Mouse (Mus musculus) c-Kit-positive CD71-negative TER-119-negative erythroid progenitor cells, embryonic 14.5 days (primary cell): ENCODE data around the gene Smyd2.

Experiments used
- DNase-seq: peaks from one replicate; pipeline ENCODE4 v3.0.0-alpha.2; 2013; ENCODE audit warnings: low read depth

Gene Smyd2

DNA sequence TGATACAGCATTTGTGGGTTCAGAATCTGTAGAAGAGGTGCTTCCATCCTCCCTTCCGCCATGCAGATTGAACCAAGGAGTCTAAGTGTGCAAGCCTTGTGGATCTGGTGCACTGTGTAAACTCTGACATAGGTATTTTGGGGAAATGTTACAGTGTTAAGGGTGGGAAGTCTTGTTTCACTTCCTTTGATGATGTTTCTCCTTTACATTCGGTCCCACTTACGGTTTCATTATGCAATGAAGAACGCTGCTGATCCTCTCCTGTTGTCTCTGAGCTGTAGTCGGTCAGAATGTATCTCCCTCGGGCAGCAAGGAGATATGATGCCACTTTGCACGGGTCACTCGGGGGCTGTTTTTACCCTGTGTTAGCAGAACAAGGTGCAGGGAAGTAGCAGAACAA, 50.5 kb downstream of the Smyd2 start:
- no peak for DNase-seq

- no peak for DNase-seq
These were observed 51.6 kb downstream of the Smyd2 start for GRCm38 (mm10) chr1:189870539-189870938.

DNA sequence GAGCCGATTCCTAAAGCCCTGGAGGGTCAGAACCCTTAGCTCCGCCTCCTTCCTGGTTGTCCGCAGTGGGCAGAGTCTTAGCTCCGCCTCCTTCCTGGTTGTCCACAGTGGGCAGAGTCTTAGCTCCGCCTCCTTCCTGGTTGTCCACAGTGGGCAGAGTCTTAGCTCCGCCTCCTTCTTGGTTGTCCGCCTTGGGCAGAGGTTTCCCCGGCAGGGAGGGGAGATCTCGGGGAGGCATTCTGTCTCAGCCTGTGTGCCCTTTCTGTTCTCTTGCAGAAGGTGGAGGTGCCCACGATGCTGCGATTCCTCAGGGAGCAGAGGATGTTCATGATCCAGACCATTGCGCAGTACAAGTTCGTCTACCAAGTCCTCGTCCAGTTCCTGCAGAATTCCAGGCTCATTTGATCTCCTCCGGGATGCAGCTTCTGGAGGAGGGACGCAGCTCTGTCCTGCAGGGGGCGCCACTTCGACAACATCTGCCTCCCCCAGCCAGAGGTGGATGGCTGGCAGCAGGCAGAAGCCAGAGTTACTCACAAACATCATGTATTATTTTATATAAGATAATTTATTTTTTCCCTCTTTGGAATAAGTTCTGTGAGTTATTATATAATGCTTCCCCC, 52.4 kb downstream of the Smyd2 start:
- no peak for DNase-seq

DNA sequence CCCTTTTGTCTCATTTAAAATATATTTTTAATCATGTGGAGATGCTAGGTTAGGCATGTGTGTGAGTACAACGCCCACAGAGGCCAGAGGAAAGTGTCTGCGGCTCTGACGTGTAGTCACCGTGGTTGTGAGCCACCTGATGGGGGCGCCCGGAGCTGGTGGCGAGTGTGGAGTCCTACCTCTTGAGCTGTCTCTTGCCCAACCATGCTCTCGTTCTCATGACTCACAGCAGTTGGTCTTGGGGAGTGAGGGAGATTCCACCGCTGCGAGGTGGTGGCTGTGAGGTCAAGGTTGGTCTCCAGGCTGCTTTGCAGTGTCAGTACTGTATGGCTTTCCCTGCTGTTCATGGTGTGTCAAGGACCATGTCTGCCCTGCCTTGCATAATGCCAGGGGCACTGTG, 54.1 kb downstream of the Smyd2 start:
- DNase-seq, result peak; percentile 37

DNA sequence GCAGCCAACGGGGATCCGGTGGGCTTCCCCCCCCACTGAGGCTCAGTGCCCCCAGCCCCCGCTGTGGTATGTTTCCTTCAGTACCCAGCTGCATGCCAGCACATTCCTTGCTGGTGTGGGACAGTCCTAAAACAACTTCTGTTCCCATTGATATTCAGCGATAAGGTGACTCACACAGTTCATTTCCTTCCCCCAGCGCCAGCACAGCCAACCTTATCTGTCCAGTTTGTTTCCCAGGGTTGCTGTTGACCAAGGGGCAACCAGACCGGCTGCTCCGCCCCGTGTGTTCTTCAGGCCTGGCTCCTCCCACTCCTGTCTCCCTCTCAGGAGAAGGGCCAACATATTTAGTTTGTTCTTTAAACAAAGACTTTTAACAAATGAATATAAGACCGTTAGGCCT, 54.7 kb downstream of the Smyd2 start:
- peak; percentile 36 for DNase-seq

GRCm38 (mm10) chr1:189867034-189867433, 55.1 kb downstream of the Smyd2 start:
- no peak for DNase-seq

- DNase-seq, result no peak
These were observed 55.5 kb downstream of the Smyd2 start for GRCm38 (mm10) chr1:189866621-189867020.

- no peak for DNase-seq
These were observed 57.2 kb downstream of the Smyd2 start for GRCm38 (mm10) chr1:189864846-189865560.

- no peak for DNase-seq
These were observed 57.9 kb downstream of the Smyd2 start for GRCm38 (mm10) chr1:189864301-189864700.

DNA sequence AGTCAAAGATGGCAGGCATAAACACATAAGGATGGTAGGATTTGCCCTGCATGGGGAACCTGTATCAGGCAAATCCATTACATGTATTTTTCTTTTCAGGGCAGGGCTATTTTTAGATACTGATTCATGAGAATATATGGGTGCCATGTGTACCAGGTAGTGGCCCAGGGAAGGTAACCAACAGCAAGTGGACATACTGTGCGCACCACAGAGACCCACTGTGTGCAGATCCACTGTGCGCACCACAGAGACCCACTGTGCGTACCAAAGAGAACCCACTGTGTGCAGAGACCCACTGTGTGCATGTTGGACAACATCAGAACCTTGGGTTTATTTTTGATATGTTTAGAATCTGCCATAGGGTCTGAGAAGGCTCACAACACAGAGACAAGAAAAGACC, 58.4 kb downstream of the Smyd2 start:
- no peak for DNase-seq

GRCm38 (mm10) chr1:189860942-189861315, 61.2 kb downstream of the Smyd2 start:
- DNase-seq, result no peak

- no peak for DNase-seq
These were observed 61.8 kb downstream of the Smyd2 start for GRCm38 (mm10) chr1:189860112-189860941.

DNA sequence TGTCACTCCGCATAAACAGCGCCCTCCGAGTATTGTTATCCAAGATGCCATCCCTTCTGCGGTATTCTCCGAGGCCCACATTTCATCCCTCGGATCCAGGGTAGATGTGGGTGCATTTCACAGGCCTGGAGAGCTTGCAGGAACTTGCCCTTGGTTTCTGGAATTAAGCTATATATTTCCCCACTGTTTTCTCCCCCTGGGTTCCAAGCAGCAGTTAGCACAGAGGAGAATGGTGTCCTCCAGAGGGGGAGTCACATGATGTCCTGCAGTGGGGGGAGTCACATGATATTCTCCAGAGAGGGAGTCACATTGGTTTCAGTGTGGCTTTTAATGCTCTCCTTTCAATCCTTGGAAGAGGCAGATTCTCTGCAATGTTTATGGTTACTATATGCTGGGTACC, 63.8 kb downstream of the Smyd2 start:
- DNase-seq, result no peak

GRCm38 (mm10) chr1:189855739-189856138, 66.4 kb downstream of the Smyd2 start:
- DNase-seq, result no peak

DNA sequence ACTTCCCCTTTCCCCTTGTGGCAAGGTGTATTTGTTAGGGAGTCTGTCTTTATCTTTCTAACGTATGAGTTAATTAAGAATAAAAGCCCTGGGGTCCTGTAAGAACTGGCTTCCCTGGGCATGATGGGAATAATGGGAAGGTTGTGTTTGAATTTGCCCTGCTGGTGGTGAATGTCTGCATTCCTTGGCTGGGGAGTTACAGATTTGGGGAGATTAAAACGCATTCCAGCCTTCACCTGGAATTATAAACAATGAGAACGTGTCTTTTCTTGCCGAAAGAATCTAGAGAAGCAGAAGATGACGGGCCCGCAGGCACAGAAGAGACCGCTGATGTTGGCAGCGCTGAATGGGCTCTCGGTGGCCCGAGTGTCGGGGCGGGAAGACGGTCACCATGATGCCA, 67.5 kb downstream of the Smyd2 start:
- DNase-seq, result no peak

DNA sequence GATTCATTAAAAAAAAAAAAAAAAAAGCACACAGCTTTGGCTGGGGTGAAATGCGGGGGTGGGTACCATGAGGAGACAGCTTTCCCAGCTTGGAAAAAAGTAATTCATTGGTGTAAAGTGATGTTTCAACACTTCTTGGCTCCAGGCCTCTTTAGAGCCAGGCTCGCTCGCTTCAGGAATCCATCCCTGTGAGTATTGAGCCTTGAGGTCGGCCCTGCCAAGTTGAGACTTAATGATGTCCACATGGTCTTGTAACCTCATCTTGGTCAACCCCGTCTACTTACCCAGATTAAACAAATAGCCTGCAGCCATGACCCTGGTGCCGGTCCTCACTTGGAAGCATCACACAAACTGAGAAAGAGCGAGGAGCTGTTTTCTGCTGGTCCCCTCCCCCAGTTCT, 69.7 kb downstream of the Smyd2 start:
- DNase-seq, result no peak

GRCm38 (mm10) chr1:189852051-189852450, 70.1 kb downstream of the Smyd2 start:
- DNase-seq, result no peak

- no peak for DNase-seq
These were observed 72.6 kb downstream of the Smyd2 start for GRCm38 (mm10) chr1:189849550-189849949.

- DNase-seq, result no peak
These were observed 75.8 kb downstream of the Smyd2 start for GRCm38 (mm10) chr1:189846319-189846718.

GRCm38 (mm10) chr1:189834166-189834565, 88.0 kb downstream of the Smyd2 start:
- no peak for DNase-seq

GRCm38 (mm10) chr1:189833351-189833750, 88.8 kb downstream of the Smyd2 start:
- no peak for DNase-seq

DNA sequence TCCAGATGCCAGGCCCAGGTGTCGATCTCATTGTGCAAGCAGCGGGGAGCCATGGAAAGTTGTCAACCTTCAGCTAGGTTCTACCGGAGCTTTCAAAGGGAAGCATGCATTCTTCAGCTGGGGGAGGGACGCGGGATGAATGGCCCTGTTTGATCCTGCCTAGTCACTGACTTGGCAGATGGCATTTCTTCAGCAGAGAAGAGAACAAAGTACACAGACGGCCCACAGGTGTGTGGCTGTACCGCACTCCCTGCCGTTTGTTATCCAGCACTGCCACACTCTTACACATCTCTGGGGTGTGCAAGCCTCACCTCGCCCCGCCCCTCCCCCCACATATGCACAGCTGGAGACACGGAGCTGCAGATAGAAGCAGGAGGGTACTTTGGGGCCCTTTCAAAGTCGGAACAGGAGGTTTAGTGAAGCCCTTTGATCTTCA, 91.3 kb downstream of the Smyd2 start:
- DNase-seq, result no peak
